In genomic region chr16:10272256-10272655, GRCm38 (mm10) we compare ENCODE assay signal across 8 mouse cellular contexts. TPM values are rescaled to one million over a fixed set of nuclear protein-coding genes. Genes with fewer than 3 reads are reported as not detected.
DNase-seq lines count a peak whose midpoint lies in the region; ATAC-seq and TF ChIP-seq lines count a peak whose summit lies in the region.

No protein-coding gene starts in this region.

- H3K4me3 ChIP-seq in CH12.LX (replicated peaks in 1 of 3; ENCODE audit: low read depth in 2 of 3, low read length in 2 of 3, poor library complexity in 1 of 3): no peak overlapping the region

- peak; percentile 31 to 67 for DNase-seq in left cerebral cortex, adult 18-20 months (ENCODE audit: low spot score in 2 of 2)
- DNase-seq in left cerebral cortex, postnatal 36 days (ENCODE audit: low spot score in 2 of 2): no peak
- DNase-seq in CH12.LX (ENCODE audit: extremely low read depth): peak; percentile 82
- peak; percentile 82 for DNase-seq in R1 (ENCODE audit: low read depth, low spot score)
- DNase-seq in embryo, embryonic 10 days (ENCODE audit: low spot score): peak; percentile 74
- DNase-seq in large intestine, adult 2 months (ENCODE audit: low read depth, low spot score): peak; percentile 55

- H3K27ac ChIP-seq in CH12.LX (ENCODE audit: insufficient read depth, low read depth): no peak overlapping the region

- peak; percentile 90 for TF ChIP-seq RAD21 in CH12.LX (IDR thresholded peaks at IDR 0.05; ENCODE audit: low read depth, low read length)

- no peak overlapping the region for H3K4me2 ChIP-seq in CH12.LX (ENCODE audit: insufficient read depth, low read depth, poor library complexity, severe bottlenecking)

- TF ChIP-seq CTCF in CH12.LX (conservative IDR thresholded peaks at IDR 0.05 in 1 of 2, IDR thresholded peaks at IDR 0.05 in 1 of 2; ENCODE audit: low read depth in 2 of 2, low read length in 2 of 2): peak; percentile 86 to 91

- H3K4me1 ChIP-seq in CH12.LX (ENCODE audit: control insufficient read depth in 1 of 2, insufficient read depth in 2 of 2): peaks cover 0 to 20% of the 10 kb centered on the region in 2 experiments; a peak in 2 of 4 replicates

- intact Hi-C loops in left cerebral cortex, postnatal 36 days (cut with DNase I): loop anchor here (5.0 kb wide), 1 partner anchor 185 kb away; no protein-coding TSS in a partner anchor

- in situ Hi-C loops in CH12.LX (cut with MboI; ENCODE audit: low pct_ligation_motif_present, low pct_unique_long_range_greater_than_20kb, low sequenced_read_pairs): loop anchor here (10.0 kb wide), 1 partner anchor 197 kb away; no protein-coding TSS in a partner anchor

- no peak for TF ChIP-seq EP300 in CH12.LX (IDR thresholded peaks at IDR 0.05; ENCODE audit: low read length)

- no peak for TF ChIP-seq POLR2A in CH12.LX (IDR thresholded peaks at IDR 0.05; ENCODE audit: low read depth, low read length)

- ATAC-seq in neutrophil, adult 5-6 weeks (ENCODE audit: extremely low read depth, insufficient number of reproducible peaks, low FRiP score, poor library complexity, severe bottlenecking): peak; percentile 36; the same call in 1 of the 2 replicates
- ATAC-seq in erythroid progenitor cell, adult 5-6 weeks (replicated peaks; ENCODE audit: low FRiP score, poor library complexity, severe bottlenecking): no peak

- H3K9ac ChIP-seq in CH12.LX (ENCODE audit: insufficient read depth, low read depth): no peak overlapping the region

- H3K27me3 ChIP-seq in CH12.LX (replicated peaks): peaks cover 20% of the 10 kb centered on the region

- WGBS in large intestine, adult 2 months: 7% methylated on average over 3 of the region's 3 CpGs

- no peaks in the 10 kb centered on the region for H3K79me2 ChIP-seq in CH12.LX (replicated peaks; ENCODE audit: control insufficient read depth, extremely low read depth, insufficient read depth, poor library complexity, severe bottlenecking)

- no peaks in the 10 kb centered on the region for H3K36me3 ChIP-seq in CH12.LX (replicated peaks in 1 of 2; ENCODE audit: control insufficient read depth in 1 of 2, insufficient read depth in 1 of 2, low read length in 1 of 2)

- no peaks in the 10 kb centered on the region for H3K9me3 ChIP-seq in CH12.LX (replicated peaks; ENCODE audit: low read length)

- dilution Hi-C loops in CH12.LX (cut with MboI; ENCODE audit: extremely low pct_ligation_motif_present, extremely low pct_unique_long_range_greater_than_20kb, low sequenced_read_pairs): no loop called here

TF ChIP-seq in CH12.LX, 34 proteins besides CTCF, POLR2A, EP300 and RAD21:
- peak; percentile 84 for TF ChIP-seq SMC3 (IDR thresholded peaks at IDR 0.05; ENCODE audit: low read depth, low read length)
- TF ChIP-seq ZC3H11A (IDR thresholded peaks at IDR 0.05; ENCODE audit: low read depth, low read length): peak; percentile 25; the same call in 1 of the 2 replicates
- TF ChIP-seq HCFC1 (IDR thresholded peaks at IDR 0.05; ENCODE audit: low read depth, low read length): no peak

RNA-seq across cellular contexts. Expression of gene Emp2, which starts 41.5 kb away (rescaled TPM):
- total RNA-seq in left cerebral cortex, adult 18-20 months (2021): 10 to 100 TPM in 1 of 2 experiments, 1 to 10 TPM in 1; 10.0 to 13.7 TPM
- 10 to 100 TPM; 12.2 to 12.9 TPM for total RNA-seq in left cerebral cortex, postnatal 36 days (2021)
- total RNA-seq in CH12.LX (2012; rRNA removed): 0.04 TPM in 1 of 2 replicates, not detected in the other
- total RNA-seq in CH12.LX (2014; rRNA removed): 0.11 TPM in 1 of 2 replicates, not detected in the other
- 0.07 and 0.09 TPM in 2 replicates for polyA plus RNA-seq in CH12.LX (2012; ENCODE audit: insufficient read length, low read depth)
- 11.9 and 12.7 TPM in 2 replicates for polyA plus RNA-seq in large intestine, adult 2 months (2012; rRNA removed)
- total RNA-seq in neutrophil, adult 5-6 weeks (2017): 0.23 TPM in 1 of 2 replicates, not detected in the other
- 0.72 TPM in 1 of 2 replicates, not detected in the other for total RNA-seq in erythroid progenitor cell, adult 5-6 weeks (2015; ENCODE audit: low replicate concordance)
- not detected in 2 replicates for total RNA-seq in erythroid progenitor cell, adult 5-6 weeks (2017; ENCODE audit: low replicate concordance)

Comparison
In these comparisons a context has a peak if more than half of its experiments do, and no peak if none do; other contexts are left out.
1. DNase-seq: peak in left cerebral cortex, adult 18-20 months (2 of 2), CH12.LX (single experiment), R1 (single experiment), embryo, embryonic 10 days (single experiment) and large intestine, adult 2 months (single experiment); none in left cerebral cortex, postnatal 36 days (0 of 2).